ENCODE assay signal across 24 mouse cellular contexts in the genomic region with DNA sequence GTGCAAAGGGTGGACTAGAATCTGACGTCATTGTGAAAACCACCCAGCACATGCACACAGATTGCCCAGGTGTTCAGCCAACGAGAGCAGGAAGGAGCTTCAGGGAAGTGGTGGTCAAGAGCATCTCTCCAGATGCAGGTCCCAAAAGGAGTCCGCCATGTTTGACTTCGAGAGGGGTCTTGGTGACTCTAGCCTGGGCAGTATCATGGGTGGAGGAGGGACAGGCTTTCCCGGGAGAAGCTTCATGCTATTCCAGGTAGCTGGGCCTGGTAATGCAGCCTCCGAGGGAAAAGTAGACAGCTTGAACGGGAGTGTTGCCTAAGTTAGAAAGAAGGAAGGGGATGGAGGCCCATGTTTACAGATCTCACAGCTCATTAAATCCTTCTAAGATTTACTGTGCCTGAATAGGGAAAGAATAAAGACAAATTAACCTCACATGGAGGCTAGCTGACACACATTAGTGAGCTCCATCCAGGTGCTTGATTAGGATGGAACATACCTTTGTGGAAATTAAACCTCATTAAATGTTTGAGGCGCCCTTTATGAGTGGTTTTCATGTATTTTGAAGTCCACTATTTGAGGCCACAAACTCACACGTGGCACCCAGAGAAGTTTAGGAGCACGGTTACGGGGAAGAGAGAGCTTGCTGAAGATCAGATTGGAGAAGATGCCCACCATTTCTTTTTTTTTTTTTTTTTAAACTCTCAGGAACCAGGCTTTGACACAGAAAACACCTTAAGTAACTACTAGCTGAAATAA. TPM values are rescaled to one million over a fixed set of nuclear protein-coding genes. Genes with fewer than 3 reads are reported as not detected.
DNase-seq lines count a peak whose midpoint lies in the region; ATAC-seq and TF ChIP-seq lines count a peak whose summit lies in the region.
"Had no signal": no experiment of that assay in that cellular context is flagged by ENCODE, and none has a peak within 500 bp of the region (broad histone marks: within the 10 kb centered on the region; RNA-seq: fewer than 3 reads in every experiment).

No protein-coding gene starts in this region.

- TF ChIP-seq CTCF in kidney, postnatal 0 days (IDR thresholded peaks at IDR 0.05; ENCODE audit: low read depth): no peak
- TF ChIP-seq CTCF in hindbrain, postnatal 0 days (IDR thresholded peaks at IDR 0.05; ENCODE audit: low read depth): no peak

- H3K27ac ChIP-seq in heart, embryonic 10.5 days: no peak overlapping the region
- peak overlapping the region; percentile 25; the same call in 1 of the 2 replicates for H3K27ac ChIP-seq in kidney, postnatal 0 days
- H3K27ac ChIP-seq in macrophage: peak overlapping the region; percentile 91
- no peak overlapping the region for H3K27ac ChIP-seq in hindbrain, postnatal 0 days
- H3K27ac ChIP-seq: embryonic facial prominence, embryonic 15.5 days; forebrain, embryonic 10.5 days; heart, embryonic 15.5 days; hindbrain, embryonic 14.5 days had no signal

- H3K9ac ChIP-seq in kidney, postnatal 0 days (ENCODE audit: low read depth, low read length): no peak overlapping the region
- no peak overlapping the region for H3K9ac ChIP-seq in hindbrain, postnatal 0 days (replicated peaks; ENCODE audit: low read length)
- H3K9ac ChIP-seq: embryonic facial prominence, embryonic 15.5 days; heart, embryonic 15.5 days; hindbrain, embryonic 14.5 days had no signal

- 84% methylated on average over 11 of the region's 11 CpGs for WGBS in heart, embryonic 10.5 days
- 50% methylated on average over 11 of the region's 11 CpGs for WGBS in kidney, postnatal 0 days
- WGBS in macrophage (ENCODE audit: missing documents): 78% methylated on average over 11 of the region's 11 CpGs
- WGBS in hindbrain, postnatal 0 days: 92% methylated on average over 11 of the region's 11 CpGs

- no peaks in the 10 kb centered on the region for H3K27me3 ChIP-seq in heart, embryonic 10.5 days (ENCODE audit: insufficient read depth, poor library complexity, severe bottlenecking)
- H3K27me3 ChIP-seq in kidney, postnatal 0 days (ENCODE audit: insufficient read depth, low read length): no peaks in the 10 kb centered on the region
- H3K27me3 ChIP-seq in megakaryocyte, embryonic 14.5 days (replicated peaks): no peaks in the 10 kb centered on the region
- no peaks in the 10 kb centered on the region for H3K27me3 ChIP-seq in hindbrain, postnatal 0 days (ENCODE audit: insufficient read depth, low read length)
- H3K27me3 ChIP-seq: embryonic facial prominence, embryonic 15.5 days; heart, embryonic 15.5 days; Patski had no signal

- ATAC-seq in kidney, postnatal 0 days (replicated peaks; ENCODE audit: low FRiP score, low read depth): no peak
- no peak for ATAC-seq in megakaryocyte, adult 5-6 weeks (ENCODE audit: poor library complexity, severe bottlenecking)
- no peak for ATAC-seq in hindbrain, postnatal 0 days
- ATAC-seq: activated CD4-positive, CD25-positive, alpha-beta regulatory T cell, adult 4 months; forebrain, embryonic 14.5 days; Patski had no signal

- peak; percentile 66 for DNase-seq in heart, embryonic 10.5 days (ENCODE audit: low spot score)
- no peak for DNase-seq in heart, postnatal 25 days (ENCODE audit: low spot score)
- DNase-seq in kidney, postnatal 0 days (ENCODE audit: low spot score): peak; percentile 64
- DNase-seq in kidney, adult 8-10 months: no peak
- DNase-seq in hindbrain, postnatal 0 days (ENCODE audit: low spot score): no peak
- DNase-seq: adrenal gland, postnatal 14 days; cerebellum, adult 2 months; cerebellum, postnatal 10 days; embryo, embryonic 11 days; gastrocnemius, adult 2 months; gastrocnemius, postnatal 25 days had no signal

- no peaks in the 10 kb centered on the region for H3K36me3 ChIP-seq in heart, embryonic 10.5 days
- H3K36me3 ChIP-seq in kidney, postnatal 0 days (ENCODE audit: insufficient read depth, low read length): no peaks in the 10 kb centered on the region
- H3K36me3 ChIP-seq in megakaryocyte, embryonic 14.5 days (replicated peaks; ENCODE audit: low read length): no peaks in the 10 kb centered on the region
- H3K36me3 ChIP-seq in macrophage (ENCODE audit: inconsistent target): no peaks in the 10 kb centered on the region
- no peaks in the 10 kb centered on the region for H3K36me3 ChIP-seq in hindbrain, postnatal 0 days (ENCODE audit: insufficient read depth, low read length)
- H3K36me3 ChIP-seq: embryonic facial prominence, embryonic 15.5 days; forebrain, embryonic 10.5 days; heart, embryonic 15.5 days; hindbrain, embryonic 10.5 days had no signal

- no peak overlapping the region for H3K4me2 ChIP-seq in kidney, postnatal 0 days (ENCODE audit: low read length)
- H3K4me2 ChIP-seq in hindbrain, postnatal 0 days (ENCODE audit: low read depth, low read length): no peak overlapping the region
- H3K4me2 ChIP-seq: embryonic facial prominence, embryonic 15.5 days; heart, embryonic 11.5 days; heart, embryonic 15.5 days; hindbrain, embryonic 14.5 days had no signal

- intact Hi-C loops in heart, postnatal 25 days (cut with DNase I): loop anchor here (5.0 to 10.0 kb wide), 2 partner anchors 42 to 335 kb away; no protein-coding TSS in a partner anchor

- H3K4me3 ChIP-seq in heart, embryonic 10.5 days: no peak overlapping the region
- H3K4me3 ChIP-seq in kidney, postnatal 0 days (replicated peaks; ENCODE audit: low read depth, low read length): no peak overlapping the region
- peak overlapping the region; percentile 87 for H3K4me3 ChIP-seq in megakaryocyte, embryonic 14.5 days (replicated peaks)
- no peak overlapping the region for H3K4me3 ChIP-seq in macrophage (ENCODE audit: inconsistent target)
- H3K4me3 ChIP-seq in hindbrain, postnatal 0 days (ENCODE audit: low read length): no peak overlapping the region
- H3K4me3 ChIP-seq: embryonic facial prominence, embryonic 15.5 days; erythroblast, embryonic 14.5 days; forebrain, embryonic 10.5 days; heart, embryonic 15.5 days; hindbrain, embryonic 10.5 days had no signal

- no peaks in the 10 kb centered on the region for H3K9me3 ChIP-seq in heart, embryonic 10.5 days
- no peaks in the 10 kb centered on the region for H3K9me3 ChIP-seq in kidney, postnatal 0 days (replicated peaks; ENCODE audit: low read length)
- no peaks in the 10 kb centered on the region for H3K9me3 ChIP-seq in megakaryocyte, embryonic 14.5 days
- no peaks in the 10 kb centered on the region for H3K9me3 ChIP-seq in hindbrain, postnatal 0 days (ENCODE audit: low read length)
- H3K9me3 ChIP-seq: embryonic facial prominence, embryonic 15.5 days; forebrain, embryonic 10.5 days; heart, embryonic 15.5 days; hindbrain, embryonic 10.5 days had no signal

- H3K4me1 ChIP-seq in heart, embryonic 10.5 days: peaks cover 34% of the 10 kb centered on the region
- peaks cover 18% of the 10 kb centered on the region for H3K4me1 ChIP-seq in kidney, postnatal 0 days (replicated peaks; ENCODE audit: insufficient read depth, low read length)
- H3K4me1 ChIP-seq in megakaryocyte, embryonic 14.5 days: peaks cover 59% of the 10 kb centered on the region
- H3K4me1 ChIP-seq in hindbrain, postnatal 0 days (ENCODE audit: insufficient read depth, low read length): no peaks in the 10 kb centered on the region

- H3K79me2 ChIP-seq in macrophage (ENCODE audit: inconsistent target): peaks cover 9% of the 10 kb centered on the region

RNA-seq across cellular contexts. Expression of a gene that starts 2.6 kb away (rescaled TPM):
- polyA plus RNA-seq in heart, embryonic 10.5 days (2016; fragmentation: Nextera tagmentation; extraction: Ambion mirVana): 20.9 and 24.2 TPM in 2 replicates
- total RNA-seq in heart, postnatal 25 days (2021): 1 to 10 TPM; 8.2 to 9.5 TPM
- polyA plus RNA-seq in kidney, postnatal 0 days (2015; fragmentation: Nextera tagmentation; extraction: Ambion mirVana): 45.6 and 47.1 TPM in 2 replicates
- 7.6 TPM in 2 replicates for polyA plus RNA-seq in megakaryocyte, embryonic 14.5 days (2012; ENCODE audit: insufficient read depth, low replicate concordance)
- total RNA-seq in megakaryocyte, adult 5-6 weeks (2015): 21.7 and 25.3 TPM in 2 replicates
- 31.4 and 38.1 TPM in 2 replicates for total RNA-seq in megakaryocyte, adult 5-6 weeks (2017)
- total RNA-seq in macrophage (2018; cell fraction: chromatin; rRNA removed): 1,000 to 10,000 TPM in 5 of 26 experiments, 100 to 1,000 TPM in 21; 253 to 2,419 (median 417) TPM
- 100 to 1,000 TPM in 4 of 26 experiments, 10 to 100 TPM in 22; 34.6 to 197 (median 49.3) TPM for total RNA-seq in macrophage (2018; cell fraction: cytosol; rRNA removed)
- total RNA-seq in macrophage (2018; cell fraction: nucleus; rRNA removed): 100 to 1,000 TPM; 124 to 913 (median 217) TPM
- polyA plus RNA-seq in macrophage (2018): 40.1 to 42.3 TPM (median 40.3 TPM) in 3 replicates
- total RNA-seq in hindbrain, postnatal 0 days (2014; rRNA removed): 48.9 and 49.8 TPM in 2 replicates
- polyA plus RNA-seq in hindbrain, postnatal 0 days (2015; fragmentation: Nextera tagmentation; extraction: Ambion mirVana): 39.5 and 39.9 TPM in 2 replicates

Comparison
In these comparisons a context has a peak if more than half of its experiments do, and no peak if none do; other contexts are left out.
1. DNase-seq: peak in heart, embryonic 10.5 days (single experiment) and kidney, postnatal 0 days (single experiment); none in heart, postnatal 25 days (single experiment), kidney, adult 8-10 months (0 of 2) and hindbrain, postnatal 0 days (single experiment).
2. H3K27ac ChIP-seq: peak in kidney, postnatal 0 days (single experiment) and macrophage (single experiment); none in heart, embryonic 10.5 days (single experiment) and hindbrain, postnatal 0 days (single experiment).